Mouse (Mus musculus) CH12.LX (cell line): ENCODE results near the gene BC030870.

Experiments used
- EP300 ChIP-seq: IDR thresholded peaks from 2 replicates; pipeline ENCODE4 v1.6.1; 2011; ENCODE audit warnings: low read length, improper control_type of control experiment
- NELFE ChIP-seq: IDR thresholded peaks from 2 replicates; pipeline ENCODE4 v1.6.1; 2011; ENCODE audit warnings: low read depth, low read length, improper control_type of control experiment
- POLR2AphosphoS2 ChIP-seq: IDR thresholded peaks from 2 replicates; pipeline ENCODE4 v1.6.1; 2011; ENCODE audit warnings: low read depth, low read length, improper control_type of control experiment

GRCm38 (mm10) chr8:65088120-65088519, 41.2 kb downstream of the BC030870 start:
- TF ChIP-seq NELFE (no peak), POLR2AphosphoS2 (no peak), EP300 (no peak)
